Mouse (Mus musculus) testis, adult 2 months (tissue): ENCODE results near the gene Daam2.

Experiments
- CTCF ChIP-seq: fragments of 200-500 bp; IDR thresholded peaks from 2 replicates; pipeline ENCODE4 v1.5.1; 2012; ENCODE audit warnings: low read depth, mild to moderate bottlenecking, inconsistent platforms, low read length, moderate library complexity; ENCODE audit not compliant: control insufficient read depth, insufficient read depth, insufficient replicate concordance
- POLR2A ChIP-seq: fragments of 200-500 bp; IDR thresholded peaks from 2 replicates; pipeline ENCODE4 v1.6.1; 2012; ENCODE audit warnings: low read depth, mild to moderate bottlenecking, inconsistent platforms, low read length, moderate library complexity; ENCODE audit not compliant: control insufficient read depth

GRCm38 (mm10) chr17:49610296-49610695, 46.2 kb upstream of the Daam2 start:
- TF ChIP-seq CTCF = no peak
- no peak for TF ChIP-seq POLR2A
